In the genomic region with DNA sequence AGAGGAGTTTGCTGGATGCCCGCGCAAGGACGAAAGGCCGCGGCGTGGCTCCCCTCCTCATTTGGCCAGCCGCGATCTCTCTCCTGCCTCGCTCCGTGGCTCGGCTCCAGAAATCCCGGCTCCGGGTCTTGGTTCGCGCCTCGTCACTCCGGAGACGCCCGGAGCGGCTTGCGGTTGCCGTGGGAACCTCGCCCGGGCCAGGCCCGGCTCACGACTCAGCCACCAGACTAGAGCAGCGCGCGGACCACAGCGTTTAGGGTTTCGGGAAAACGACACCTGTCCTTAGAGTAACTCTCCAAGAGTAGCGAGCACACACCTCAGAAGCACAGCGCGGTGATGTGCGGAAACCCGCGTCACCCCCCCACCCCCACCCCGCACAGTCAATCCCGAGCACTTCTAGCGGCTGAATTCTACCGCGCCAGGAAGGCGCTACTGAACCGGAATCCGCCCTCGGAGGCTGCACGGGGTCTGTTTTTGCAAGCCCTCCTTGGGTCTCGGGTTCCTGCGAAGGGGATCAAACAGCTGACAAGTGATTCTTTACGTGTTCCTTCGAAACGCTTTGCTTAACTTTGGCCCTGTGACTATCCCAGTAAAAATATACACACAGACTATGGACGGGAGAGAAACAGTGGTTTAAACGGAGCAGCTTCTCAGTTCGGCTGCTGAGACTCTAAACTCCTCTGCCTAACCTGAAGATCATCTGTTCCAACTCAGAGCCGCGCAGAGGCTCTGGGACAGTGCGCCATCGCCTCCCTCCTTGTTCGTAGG, we compare ENCODE assay signal across 7 mouse cellular contexts. TPM values are rescaled to one million over a fixed set of nuclear protein-coding genes. Genes with fewer than 3 reads are reported as not detected.
DNase-seq lines count a peak whose midpoint lies in the region; ATAC-seq and TF ChIP-seq lines count a peak whose summit lies in the region.

No protein-coding gene starts in this region.

- peaks cover 89% of the 10 kb centered on the region for H3K27me3 ChIP-seq in embryonic facial prominence, embryonic 12.5 days
- H3K27me3 ChIP-seq in heart, adult 2 months (ENCODE audit: control insufficient read depth, insufficient read depth, low read length), result peaks cover 4% of the 10 kb centered on the region; the same call in 1 of the 2 replicates
- H3K27me3 ChIP-seq in limb, embryonic 13.5 days, result peaks cover 83% of the 10 kb centered on the region
- peaks cover 78% of the 10 kb centered on the region for H3K27me3 ChIP-seq in midbrain, embryonic 15.5 days (replicated peaks)
- H3K27me3 ChIP-seq in stomach, postnatal 0 days (ENCODE audit: control insufficient read depth, insufficient read depth, low read length), result peaks cover 8% of the 10 kb centered on the region; the same call in 1 of the 2 replicates

- H3K27ac ChIP-seq in embryonic facial prominence, embryonic 12.5 days, result no peak overlapping the region
- H3K27ac ChIP-seq in heart, adult 2 months, result no peak overlapping the region
- no peak overlapping the region for H3K27ac ChIP-seq in limb, embryonic 13.5 days
- no peak overlapping the region for H3K27ac ChIP-seq in midbrain, embryonic 15.5 days
- H3K27ac ChIP-seq in stomach, postnatal 0 days (replicated peaks), result no peak overlapping the region

- peak overlapping the region; percentile 76 for H3K4me2 ChIP-seq in embryonic facial prominence, embryonic 12.5 days (replicated peaks)
- peak overlapping the region; percentile 73 for H3K4me2 ChIP-seq in limb, embryonic 13.5 days (replicated peaks)
- H3K4me2 ChIP-seq in midbrain, embryonic 15.5 days, result peak overlapping the region; percentile 72
- peak overlapping the region; percentile 69 for H3K4me2 ChIP-seq in stomach, postnatal 0 days (replicated peaks; ENCODE audit: low read depth)

- TF ChIP-seq CTCF in heart, adult 2 months (IDR thresholded peaks at IDR 0.05), result 0 out of 2 replicates have a peak, but pooled peaks have one; percentile 7
- no peak for TF ChIP-seq CTCF in stomach, postnatal 0 days (IDR thresholded peaks at IDR 0.05; ENCODE audit: low read depth)

- intact Hi-C loops in heart, adult 2 months (cut with DNase I), result no loop called here

- no peaks in the 10 kb centered on the region for H3K79me2 ChIP-seq in heart, adult 2 months (replicated peaks; ENCODE audit: control insufficient read depth, insufficient read depth, low read length)

- peak; percentile 62; the same call in 1 of the 2 replicates for ATAC-seq in embryonic facial prominence, embryonic 12.5 days (ENCODE audit: insufficient number of reproducible peaks, insufficient read depth, low FRiP score, low TSS enrichment)
- peak; percentile 74 for ATAC-seq in limb, embryonic 13.5 days (ENCODE audit: low FRiP score, low read depth)
- peak; percentile 90 for ATAC-seq in midbrain, embryonic 15.5 days (replicated peaks)
- peak; percentile 80 for ATAC-seq in stomach, postnatal 0 days (ENCODE audit: low FRiP score, low TSS enrichment)

- no peak for TF ChIP-seq EP300 in heart, adult 2 months (IDR thresholded peaks at IDR 0.05; ENCODE audit: insufficient read depth, low read depth, low read length)
- no peak for TF ChIP-seq EP300 in stomach, postnatal 0 days (optimal IDR thresholded peaks at IDR 0.05)

- H3K9me3 ChIP-seq in embryonic facial prominence, embryonic 12.5 days, result no peaks in the 10 kb centered on the region
- no peaks in the 10 kb centered on the region for H3K9me3 ChIP-seq in limb, embryonic 13.5 days
- H3K9me3 ChIP-seq in midbrain, embryonic 15.5 days, result no peaks in the 10 kb centered on the region
- H3K9me3 ChIP-seq in stomach, postnatal 0 days (ENCODE audit: control insufficient read depth, low read length), result no peaks in the 10 kb centered on the region

- WGBS in embryonic facial prominence, embryonic 12.5 days, result under 1% methylated on average over 61 of the region's 61 CpGs
- WGBS in heart, adult 2 months, result 8% methylated on average over 61 of the region's 61 CpGs
- WGBS in limb, embryonic 13.5 days, result under 1% methylated on average over 61 of the region's 61 CpGs
- under 1% methylated on average over 61 of the region's 61 CpGs for WGBS in midbrain, embryonic 15.5 days
- 4% methylated on average over 53 of the region's 61 CpGs for WGBS in stomach, postnatal 0 days

- no peaks in the 10 kb centered on the region for H3K36me3 ChIP-seq in embryonic facial prominence, embryonic 12.5 days
- H3K36me3 ChIP-seq in heart, adult 2 months (ENCODE audit: control insufficient read depth, insufficient read depth, low read length), result no peaks in the 10 kb centered on the region
- H3K36me3 ChIP-seq in limb, embryonic 13.5 days, result no peaks in the 10 kb centered on the region
- H3K36me3 ChIP-seq in midbrain, embryonic 15.5 days (replicated peaks), result no peaks in the 10 kb centered on the region
- H3K36me3 ChIP-seq in stomach, postnatal 0 days (ENCODE audit: control insufficient read depth, insufficient read depth, low read length), result no peaks in the 10 kb centered on the region

- peak; percentile 42 for DNase-seq in brain, embryonic 18.5 days (ENCODE audit: low read depth, low spot score)
- peak; percentile 86 to 89 for DNase-seq in heart, adult 2 months
- peak; percentile 82 for DNase-seq in kidney, adult 18-20 months
- peak; percentile 89 for DNase-seq in stomach, postnatal 0 days (ENCODE audit: low spot score)

- H3K4me3 ChIP-seq in embryonic facial prominence, embryonic 12.5 days, result peak overlapping the region; percentile 42
- peak overlapping the region; percentile 48 for H3K4me3 ChIP-seq in heart, adult 2 months
- peak overlapping the region; percentile 40 for H3K4me3 ChIP-seq in limb, embryonic 13.5 days
- peak overlapping the region; percentile 44 for H3K4me3 ChIP-seq in midbrain, embryonic 15.5 days
- peak overlapping the region; percentile 34 for H3K4me3 ChIP-seq in stomach, postnatal 0 days (ENCODE audit: low read depth, low read length)

- H3K4me1 ChIP-seq in embryonic facial prominence, embryonic 12.5 days, result peaks cover 19% of the 10 kb centered on the region
- H3K4me1 ChIP-seq in heart, adult 2 months (ENCODE audit: control insufficient read depth, insufficient read depth, low read length), result peaks cover 4% of the 10 kb centered on the region; the same call in 1 of the 2 replicates
- H3K4me1 ChIP-seq in limb, embryonic 13.5 days, result peaks cover 25% of the 10 kb centered on the region
- peaks cover 21% of the 10 kb centered on the region for H3K4me1 ChIP-seq in midbrain, embryonic 15.5 days
- no peaks in the 10 kb centered on the region for H3K4me1 ChIP-seq in stomach, postnatal 0 days (replicated peaks; ENCODE audit: control insufficient read depth, insufficient read depth)

- H3K9ac ChIP-seq in embryonic facial prominence, embryonic 12.5 days, result peak overlapping the region; percentile 24; the same call in 1 of the 2 replicates
- peak overlapping the region; percentile 47 for H3K9ac ChIP-seq in heart, adult 2 months (ENCODE audit: low read depth, low read length)
- peak overlapping the region; percentile 50; the same call in 1 of the 2 replicates for H3K9ac ChIP-seq in limb, embryonic 13.5 days
- H3K9ac ChIP-seq in midbrain, embryonic 15.5 days, result peak overlapping the region; percentile 18; the same call in 1 of the 2 replicates
- no peak overlapping the region for H3K9ac ChIP-seq in stomach, postnatal 0 days (ENCODE audit: low read length)

- no peak for TF ChIP-seq POLR2A in heart, adult 2 months (IDR thresholded peaks at IDR 0.05; ENCODE audit: insufficient read depth, low read depth, low read length)

RNA-seq across cellular contexts. Expression of a gene that starts 4.5 kb away (rescaled TPM):
- 41.5 and 42.0 TPM in 2 replicates for polyA plus RNA-seq in embryonic facial prominence, embryonic 12.5 days (2016; fragmentation: Nextera tagmentation; extraction: Ambion mirVana)
- total RNA-seq in heart, adult 2 months (2021), result 1 to 10 TPM; 4.3 to 4.8 TPM
- polyA plus RNA-seq in heart, adult 2 months (2012; rRNA removed), result 14.2 and 20.4 TPM in 2 replicates
- polyA plus RNA-seq in limb, embryonic 13.5 days (2015; fragmentation: Nextera tagmentation; extraction: Ambion mirVana), result 123 and 133 TPM in 2 replicates
- 9.0 and 11.0 TPM in 2 replicates for polyA plus RNA-seq in midbrain, embryonic 15.5 days (2015; fragmentation: Nextera tagmentation; extraction: Ambion mirVana)
- 65.8 and 81.7 TPM in 2 replicates for polyA plus RNA-seq in stomach, postnatal 0 days (2015; fragmentation: Nextera tagmentation; extraction: Ambion mirVana)

RNA-seq across cellular contexts. Expression of a gene that starts 6.7 kb away (rescaled TPM):
- polyA plus RNA-seq in embryonic facial prominence, embryonic 12.5 days (2016; fragmentation: Nextera tagmentation; extraction: Ambion mirVana), result 0.10 TPM in 1 of 2 replicates, not detected in the other
- total RNA-seq in heart, adult 2 months (2021), result 1 to 10 TPM in 1 of 2 experiments, under 1 TPM in 1; 0.50 to 1.1 TPM
- 0.06 and 0.21 TPM in 2 replicates for polyA plus RNA-seq in heart, adult 2 months (2012; rRNA removed)
- polyA plus RNA-seq in limb, embryonic 13.5 days (2015; fragmentation: Nextera tagmentation; extraction: Ambion mirVana), result not detected in 2 replicates
- polyA plus RNA-seq in midbrain, embryonic 15.5 days (2015; fragmentation: Nextera tagmentation; extraction: Ambion mirVana), result 0.10 TPM in 1 of 2 replicates, not detected in the other
- polyA plus RNA-seq in stomach, postnatal 0 days (2015; fragmentation: Nextera tagmentation; extraction: Ambion mirVana), result not detected in 2 replicates

RNA-seq across cellular contexts. Expression of a gene that starts 34.8 kb away (rescaled TPM):
- polyA plus RNA-seq in embryonic facial prominence, embryonic 12.5 days (2016; fragmentation: Nextera tagmentation; extraction: Ambion mirVana), result 72.0 and 73.1 TPM in 2 replicates
- 10 to 100 TPM; 77.6 to 95.1 TPM for total RNA-seq in heart, adult 2 months (2021)
- 122 and 219 TPM in 2 replicates for polyA plus RNA-seq in heart, adult 2 months (2012; rRNA removed)
- 62.3 and 62.9 TPM in 2 replicates for polyA plus RNA-seq in limb, embryonic 13.5 days (2015; fragmentation: Nextera tagmentation; extraction: Ambion mirVana)
- 57.8 and 63.3 TPM in 2 replicates for polyA plus RNA-seq in midbrain, embryonic 15.5 days (2015; fragmentation: Nextera tagmentation; extraction: Ambion mirVana)
- polyA plus RNA-seq in stomach, postnatal 0 days (2015; fragmentation: Nextera tagmentation; extraction: Ambion mirVana), result 15.5 and 17.1 TPM in 2 replicates

RNA-seq across cellular contexts. Expression of a gene that starts 56.4 kb away (rescaled TPM):
- 148 and 160 TPM in 2 replicates for polyA plus RNA-seq in embryonic facial prominence, embryonic 12.5 days (2016; fragmentation: Nextera tagmentation; extraction: Ambion mirVana)
- total RNA-seq in heart, adult 2 months (2021), result 10 to 100 TPM; 46.5 to 48.3 TPM
- 62.6 and 63.6 TPM in 2 replicates for polyA plus RNA-seq in heart, adult 2 months (2012; rRNA removed)
- polyA plus RNA-seq in limb, embryonic 13.5 days (2015; fragmentation: Nextera tagmentation; extraction: Ambion mirVana), result 109 and 116 TPM in 2 replicates
- polyA plus RNA-seq in midbrain, embryonic 15.5 days (2015; fragmentation: Nextera tagmentation; extraction: Ambion mirVana), result 284 and 297 TPM in 2 replicates
- polyA plus RNA-seq in stomach, postnatal 0 days (2015; fragmentation: Nextera tagmentation; extraction: Ambion mirVana), result 44.8 and 50.8 TPM in 2 replicates
